Mouse (Mus musculus) layer of hippocampus, postnatal 10 days (tissue): ENCODE data around the gene Rflna. TPM values are rescaled to one million over a fixed set of nuclear protein-coding genes. Genes with fewer than 3 reads are reported as not detected.

Experiments used
- DNase-seq, 2 experiments: peaks; one replicate each; pipeline ENCODE4 v3.0.0; 2021; ENCODE audit warnings: low spot score in 2 of 2
- long read RNA-seq: library from polyadenylated mRNA; stranded (forward); transcript quantifications from one replicate; pipeline ENCODE4 v2.0.0, GENCODE M21; 2023
- total RNA-seq, 2 experiments: library from RNA; stranded (reverse); gene quantifications; 2 replicates each; pipeline ENCODE4 v1.2.3; 2021

Gene Rflna
- 1 to 10 TPM; 1.5 to 1.7 TPM for total RNA-seq
- long read RNA-seq, partial matches to known transcripts, result 0 of 3 reads
- long read RNA-seq, other reads (novel, unspliced or antisense), result 2 of 3 reads

GRCm38 (mm10) chr5:125002969-125003872, at the start of gene Rflna:
TSS of gene Rflna (plus strand) at chr5:125003221.
- peak in 1 of 2 experiments; percentile 27 for DNase-seq

GRCm38 (mm10) chr5:124954404-124955305, 48.4 kb upstream of the Rflna start:
- peak; percentile 61 to 64 for DNase-seq

GRCm38 (mm10) chr5:124957491-124957890, 45.5 kb upstream of the Rflna start:
- DNase-seq, result no peak

DNA sequence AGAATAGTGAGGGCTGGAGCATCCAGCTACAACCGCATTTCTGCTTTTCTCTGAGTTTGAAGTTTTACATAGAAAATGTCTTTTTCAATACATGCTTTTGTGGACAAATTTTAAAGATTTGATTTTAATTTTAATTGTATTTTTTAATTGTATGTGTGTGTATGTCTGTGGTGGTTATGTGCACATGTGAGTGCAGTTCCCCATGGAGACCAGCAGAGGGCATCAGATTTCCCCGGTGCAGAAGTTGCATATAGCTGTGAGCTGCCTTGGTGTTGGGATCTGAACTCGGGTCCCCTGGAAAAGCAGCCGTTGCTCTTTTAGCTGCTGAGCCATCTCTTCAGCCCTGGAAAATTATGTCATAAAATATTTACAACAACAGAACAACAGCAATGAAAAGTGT, 43.9 kb upstream of the Rflna start:
- no peak for DNase-seq

DNA sequence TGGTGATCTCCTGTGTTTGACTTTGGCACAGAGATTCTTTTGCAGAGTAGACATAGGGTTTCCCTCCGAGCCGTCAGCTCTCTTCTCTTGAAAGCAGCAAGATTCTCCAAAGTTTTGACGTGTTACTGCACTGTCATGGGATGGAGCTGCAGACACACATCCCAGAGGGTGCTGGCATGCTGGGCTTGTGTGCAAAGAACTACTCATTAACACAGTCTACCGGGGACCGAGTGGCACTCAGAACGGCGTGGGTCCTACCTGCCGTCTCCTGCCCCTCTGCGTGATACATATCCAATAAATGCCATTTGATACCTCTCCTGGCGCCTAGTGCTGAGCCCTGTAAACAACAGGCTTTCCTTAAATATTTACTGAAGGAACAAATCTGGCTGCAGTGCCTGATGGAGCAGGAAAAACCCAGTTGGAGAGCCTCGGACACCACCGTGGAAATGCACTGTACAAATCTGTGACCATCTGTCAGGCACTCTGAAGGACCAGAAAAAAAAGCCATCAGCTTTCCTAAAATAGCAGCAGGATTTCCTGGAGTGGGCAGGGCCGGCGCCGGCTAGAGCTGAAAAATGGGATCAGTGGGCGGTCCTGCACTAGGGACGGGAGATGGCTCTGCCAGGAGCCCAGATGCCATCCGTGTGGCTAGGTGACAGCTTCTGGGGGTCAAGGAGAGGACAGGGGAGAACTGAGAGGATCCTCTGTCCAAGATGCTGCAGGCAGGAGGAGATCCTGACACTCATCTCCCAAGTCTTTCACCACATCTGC, 42.7 kb upstream of the Rflna start:
- peak in 1 of 2 experiments; percentile 23 for DNase-seq

GRCm38 (mm10) chr5:124961433-124961832, 41.6 kb upstream of the Rflna start:
- no peak for DNase-seq

DNA sequence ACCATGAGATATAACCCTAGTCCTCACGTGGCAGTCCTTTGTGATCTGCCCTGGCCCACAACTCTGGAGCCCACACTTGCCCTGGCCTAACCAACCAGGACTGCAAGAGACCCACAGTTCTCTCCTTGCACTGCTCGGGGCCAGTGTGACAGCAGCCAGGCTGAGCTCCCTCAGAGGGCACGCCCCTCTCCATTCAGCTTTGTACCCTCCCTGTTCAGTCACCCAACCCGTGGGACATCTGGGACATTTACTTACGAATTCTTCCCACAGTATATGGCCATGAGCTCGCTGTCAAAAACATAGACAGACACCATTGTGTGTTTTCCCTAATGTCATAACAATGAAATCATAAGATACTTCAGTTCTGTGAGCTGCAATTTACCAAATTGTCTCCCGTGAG, 40.3 kb upstream of the Rflna start:
- DNase-seq, result no peak

GRCm38 (mm10) chr5:124963806-124964672, 39.0 kb upstream of the Rflna start:
- peak; percentile 68 to 74 for DNase-seq

GRCm38 (mm10) chr5:124966622-124967332, 36.2 kb upstream of the Rflna start:
- peak; percentile 55 to 63 for DNase-seq

DNA sequence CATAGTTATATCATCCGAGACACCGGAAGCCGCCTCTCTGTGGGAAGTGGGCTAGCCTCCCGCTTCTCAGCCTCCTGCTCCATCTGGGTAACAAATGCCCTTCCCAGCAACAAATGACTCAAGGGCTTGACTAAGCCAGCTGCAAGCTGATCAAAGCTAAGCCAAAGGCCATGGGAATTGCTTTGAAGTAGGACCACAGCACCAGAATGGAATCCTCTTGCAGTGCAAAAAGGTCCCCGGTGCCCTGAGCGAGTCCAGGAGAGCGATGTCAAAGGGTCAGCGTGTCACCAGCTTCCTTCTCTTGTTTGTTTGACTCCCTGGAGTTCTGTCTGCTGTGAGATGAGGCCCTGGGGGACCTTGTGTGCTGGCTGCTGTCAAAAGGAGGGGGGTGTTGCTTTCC, 33.2 kb upstream of the Rflna start:
- no peak for DNase-seq

DNA sequence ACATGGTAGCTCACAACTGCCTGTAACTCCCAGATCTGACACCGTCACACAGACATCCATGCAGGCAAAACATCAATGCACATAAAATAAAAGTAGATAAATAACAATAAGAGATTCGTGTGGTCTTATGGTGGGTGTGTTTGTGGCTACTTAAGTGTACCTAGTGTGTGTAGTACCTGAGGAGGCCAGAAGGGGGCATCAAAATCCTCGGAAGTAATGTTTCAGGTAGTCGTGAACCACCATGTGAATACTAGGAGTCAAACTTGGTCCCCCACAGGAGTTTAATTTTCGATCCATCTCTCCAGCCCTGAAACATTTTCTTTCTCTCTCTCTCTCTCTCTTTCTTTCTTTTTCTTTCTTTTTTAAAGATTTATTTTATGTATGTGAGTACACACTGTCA, 16.8 kb upstream of the Rflna start:
- no peak for DNase-seq

DNA sequence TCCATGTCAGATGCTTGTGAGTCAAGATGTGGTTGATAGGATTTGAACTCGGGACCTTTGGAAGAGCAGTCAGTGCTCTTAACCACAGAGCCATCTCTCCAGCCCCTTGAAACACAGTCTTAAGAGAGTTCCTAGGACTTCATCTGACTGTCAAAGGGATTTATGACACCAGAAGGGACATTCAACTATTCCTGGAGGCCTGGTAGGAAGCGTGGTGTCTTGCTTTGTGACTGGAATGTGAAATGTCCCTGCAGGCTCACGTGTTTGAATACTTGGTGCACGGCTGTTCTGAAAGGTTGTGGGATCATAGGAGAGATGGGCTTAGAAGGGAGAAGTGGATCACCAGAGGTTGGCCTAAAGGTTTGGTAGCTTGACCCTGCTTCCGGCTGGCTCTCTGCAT, 16.4 kb upstream of the Rflna start:
- no peak for DNase-seq

- no peak for DNase-seq
Measured at GRCm38 (mm10) chr5:124989724-124990123, 13.3 kb upstream of the Rflna start.

DNA sequence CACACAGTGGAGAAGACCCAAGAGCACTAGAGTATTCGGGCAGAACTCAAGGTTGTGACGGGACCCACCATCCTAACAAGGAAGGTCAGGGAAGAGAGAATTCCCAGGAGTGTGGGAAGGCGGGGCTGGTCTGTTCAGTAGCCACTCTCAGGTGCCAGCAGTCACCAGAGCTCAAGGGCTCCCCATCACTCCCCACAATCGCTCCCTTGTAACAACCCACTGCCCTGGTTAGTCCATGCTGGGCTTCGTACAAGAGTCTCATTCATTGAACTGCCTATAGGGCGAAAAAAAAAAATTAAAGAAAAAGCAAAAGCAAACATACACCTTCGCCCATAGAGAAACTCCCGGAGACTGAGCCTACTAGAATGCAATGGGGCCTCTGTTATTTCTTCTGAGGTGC, 10.7 kb upstream of the Rflna start:
- DNase-seq, result no peak

DNA sequence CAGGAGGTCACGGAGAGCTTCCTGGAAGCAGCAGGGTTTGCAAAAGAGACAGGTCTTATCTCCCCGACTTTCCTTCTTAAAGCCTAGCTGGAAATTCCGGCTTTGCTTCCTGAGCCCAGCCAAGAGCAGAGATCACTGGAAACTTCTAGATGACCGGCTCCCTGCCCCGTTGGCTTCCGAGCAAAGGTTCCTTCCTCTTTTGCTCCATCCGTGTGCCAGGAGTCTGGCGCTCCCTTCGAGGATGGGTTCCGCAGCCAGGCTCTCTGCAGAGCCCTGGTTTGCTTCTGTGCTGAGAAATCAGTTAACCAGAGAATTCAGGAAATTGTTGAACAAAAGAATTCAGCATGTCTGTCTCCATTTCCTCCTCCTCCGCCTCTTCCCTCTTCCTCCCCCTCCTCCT, 10.1 kb upstream of the Rflna start:
- DNase-seq, result no peak

- DNase-seq, result no peak
Measured at GRCm38 (mm10) chr5:124996816-124997215, 6.2 kb upstream of the Rflna start.

DNA sequence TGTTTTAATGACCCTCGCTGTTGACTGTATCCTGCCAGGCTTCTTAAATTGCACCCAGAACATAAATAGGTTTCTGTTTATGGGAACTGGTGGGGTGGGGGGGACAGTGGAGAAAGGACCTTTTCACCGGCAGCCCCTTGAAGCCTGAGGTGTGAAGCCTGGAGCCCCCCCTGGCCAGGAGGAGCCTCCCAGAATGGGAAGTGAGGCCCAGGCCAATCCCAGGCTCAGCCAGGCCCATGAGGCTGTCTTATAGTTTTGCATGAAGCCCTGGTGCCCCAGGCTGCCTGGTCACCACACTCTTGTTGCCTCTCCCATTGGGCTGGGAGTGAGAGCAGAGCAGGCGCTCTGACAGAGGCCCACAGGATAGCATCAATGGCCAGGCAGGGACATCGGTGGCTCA, 5.1 kb upstream of the Rflna start:
- DNase-seq, result no peak

DNA sequence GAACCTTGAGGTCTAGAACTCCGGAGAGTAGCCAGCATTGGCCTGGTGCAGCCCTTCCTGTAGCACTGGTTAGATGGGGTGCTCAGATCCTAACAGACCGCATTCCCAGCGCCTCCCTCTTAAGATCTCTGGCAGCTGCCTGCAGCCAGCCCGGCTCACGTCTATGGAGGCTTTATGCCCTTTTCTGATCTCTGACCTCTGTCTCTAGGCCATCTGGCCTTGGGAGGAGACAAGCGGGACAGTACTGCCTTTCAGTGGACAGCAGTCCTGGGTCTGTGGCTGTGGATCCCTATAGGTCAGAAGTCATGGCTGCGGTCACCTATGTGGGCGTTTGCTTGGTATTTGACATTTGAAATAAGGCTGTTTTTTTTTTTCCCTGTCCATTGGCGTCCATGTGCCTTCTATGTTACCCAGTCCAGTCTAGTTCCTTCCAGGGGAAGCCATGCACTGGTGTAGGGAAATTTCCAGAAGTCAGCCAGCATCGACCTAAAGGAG, 2.2 kb upstream of the Rflna start:
- DNase-seq, result no peak

GRCm38 (mm10) chr5:125003873-125004255, 843 bp downstream of the Rflna start:
- no peak for DNase-seq
